Mouse (Mus musculus): ENCODE data around the gene Gm4312.
A peak's percentile ranks its signal among the peaks of the same experiment; 100 is the strongest.
"Not testable (repeated sequence)": the region's sequence is repeated elsewhere in the genome, so short reads cannot be mapped to it uniquely, and the experiment has no call there.

Gm4312 gene

DNA sequence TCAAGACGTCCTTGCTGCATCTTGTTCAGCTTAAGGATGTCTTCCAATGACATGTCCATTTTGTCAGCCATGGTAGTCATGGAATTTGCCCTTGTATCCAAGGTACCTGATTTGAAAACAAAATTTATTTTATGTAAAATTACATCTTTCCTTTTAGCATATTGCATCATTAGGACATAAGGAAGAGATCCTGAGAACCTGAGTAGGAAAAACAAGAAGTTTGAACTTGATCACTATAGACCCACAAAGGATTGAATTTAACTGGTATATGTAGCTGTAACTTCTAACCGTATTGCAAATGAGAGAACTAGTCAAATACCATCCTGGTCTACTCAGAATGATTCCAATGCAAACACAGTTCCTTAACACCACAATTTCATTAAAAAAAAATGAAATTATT is at the start of gene Gm4312:
Gene Gm4312 (minus strand): TSS at position 101 of the 400 bp plus-strand sequence.
- not testable (repeated sequence) for DNase-seq

DNA sequence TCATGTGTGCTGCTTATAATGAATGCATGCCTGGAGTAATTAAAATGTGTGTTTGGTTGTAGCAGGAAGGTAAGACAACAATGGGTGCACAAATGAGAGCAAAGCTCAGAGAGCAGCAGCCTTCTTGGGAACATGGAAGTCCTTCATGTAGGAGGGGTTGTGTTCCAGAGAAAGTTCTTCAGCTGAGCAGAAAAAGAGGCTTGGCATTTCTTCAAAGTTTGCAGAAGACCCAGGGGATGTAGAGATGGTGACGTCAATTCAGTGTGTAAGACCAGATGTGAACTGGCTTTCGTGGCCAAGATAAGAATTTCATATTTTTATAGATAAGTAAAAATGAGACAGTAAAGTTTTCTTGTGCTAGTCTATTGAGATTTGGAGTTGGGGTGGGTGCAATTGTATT is 45.2 kb upstream of the Gm4312 start:
- DNase-seq = no peak

DNA sequence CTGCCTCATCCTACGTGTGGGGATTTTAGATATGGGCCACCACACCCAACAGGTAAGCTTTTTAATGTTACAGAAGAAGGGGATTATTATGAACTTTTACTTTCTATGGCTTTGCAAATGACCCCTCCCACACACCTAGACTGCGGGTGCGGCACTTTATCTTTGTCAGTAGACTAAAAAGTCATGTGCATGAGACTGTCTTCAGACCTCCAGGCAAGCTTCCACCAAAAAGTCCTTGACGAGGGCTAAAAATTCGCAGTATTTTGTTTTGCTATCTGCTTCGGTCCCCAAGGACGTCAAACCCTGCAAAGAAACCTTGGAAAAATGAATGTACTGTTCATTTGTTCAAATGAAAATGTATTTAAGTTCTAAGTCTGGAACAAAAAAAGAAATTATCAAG is 33.2 kb upstream of the Gm4312 start:
- no peak for DNase-seq

DNA sequence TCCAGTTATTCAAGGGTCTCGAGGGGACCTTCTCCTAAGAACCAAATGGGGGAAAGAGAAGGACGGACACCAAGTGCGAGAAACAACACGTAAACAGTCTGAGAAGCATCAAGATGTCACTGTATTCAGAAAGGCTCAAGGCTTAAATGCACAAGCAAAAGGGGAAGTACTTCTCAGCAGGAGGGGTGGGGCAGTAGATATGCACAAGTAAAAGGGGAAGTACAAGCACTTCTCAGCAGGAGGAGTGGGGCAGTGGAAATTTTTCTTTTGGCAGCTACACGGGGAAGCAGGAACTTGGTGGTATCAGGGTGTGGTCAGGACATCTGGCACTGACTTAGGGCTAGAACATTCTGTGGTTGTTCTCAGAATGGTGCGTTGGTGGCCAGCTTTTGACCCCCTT is 19.9 kb upstream of the Gm4312 start:
- peak; percentile 3 to 6 for DNase-seq

DNA sequence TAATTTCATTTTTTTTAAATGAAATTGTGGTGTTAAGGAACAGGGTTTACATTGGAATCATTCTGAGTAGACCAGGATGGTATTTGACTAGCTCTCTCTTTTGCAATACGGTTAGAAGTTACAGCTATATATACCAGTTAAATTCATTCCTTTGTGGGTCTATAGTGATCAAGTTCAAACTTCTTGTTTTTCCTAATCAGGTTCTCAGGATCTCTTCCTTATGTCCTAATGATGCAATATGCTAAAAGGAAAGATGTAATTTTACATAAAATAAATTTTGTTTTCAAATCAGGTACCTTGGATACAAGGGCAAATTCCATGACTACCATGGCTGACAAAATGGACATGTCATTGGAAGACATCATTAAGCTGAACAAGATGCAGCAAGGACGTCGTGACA is 21.3 kb downstream of the Gm4312 start, which contains the start of gene Gm4307:
Gene Gm4307 (plus strand): TSS at position 301 of the 400 bp plus-strand sequence.
- DNase-seq = not testable (repeated sequence)

DNA sequence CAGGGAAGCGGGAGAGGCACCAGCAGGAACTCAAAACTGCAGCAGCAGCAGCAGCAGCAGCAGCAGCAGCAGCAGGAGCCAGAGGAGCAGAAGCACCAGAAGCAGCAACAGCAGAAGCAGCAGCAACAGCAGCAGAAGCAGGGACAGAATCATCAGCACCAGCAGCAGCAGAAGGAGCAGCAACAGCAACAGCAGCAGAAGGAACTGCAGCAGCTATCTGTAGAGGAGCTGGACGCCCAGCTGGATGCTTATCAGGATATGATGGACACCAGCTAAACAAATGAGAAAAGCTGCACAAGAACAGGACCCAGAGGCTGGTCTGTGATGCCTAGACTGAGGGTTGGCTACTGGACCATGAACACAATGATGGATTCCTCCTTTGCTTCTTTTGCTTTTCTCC is 25.5 kb downstream of the Gm4312 start:
- peak in 1 of 2 experiments; percentile 1 for DNase-seq

DNA sequence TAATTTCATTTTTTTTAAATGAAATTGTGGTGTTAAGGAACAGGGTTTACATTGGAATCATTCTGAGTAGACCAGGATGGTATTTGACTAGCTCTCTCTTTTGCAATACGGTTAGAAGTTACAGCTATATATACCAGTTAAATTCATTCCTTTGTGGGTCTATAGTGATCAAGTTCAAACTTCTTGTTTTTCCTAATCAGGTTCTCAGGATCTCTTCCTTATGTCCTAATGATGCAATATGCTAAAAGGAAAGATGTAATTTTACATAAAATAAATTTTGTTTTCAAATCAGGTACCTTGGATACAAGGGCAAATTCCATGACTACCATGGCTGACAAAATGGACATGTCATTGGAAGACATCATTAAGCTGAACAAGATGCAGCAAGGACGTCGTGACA is 31.6 kb downstream of the Gm4312 start, which contains the start of gene Gm4305:
Gene Gm4305 (plus strand): TSS at position 301 of the 400 bp plus-strand sequence.
- DNase-seq = not testable (repeated sequence)

DNA sequence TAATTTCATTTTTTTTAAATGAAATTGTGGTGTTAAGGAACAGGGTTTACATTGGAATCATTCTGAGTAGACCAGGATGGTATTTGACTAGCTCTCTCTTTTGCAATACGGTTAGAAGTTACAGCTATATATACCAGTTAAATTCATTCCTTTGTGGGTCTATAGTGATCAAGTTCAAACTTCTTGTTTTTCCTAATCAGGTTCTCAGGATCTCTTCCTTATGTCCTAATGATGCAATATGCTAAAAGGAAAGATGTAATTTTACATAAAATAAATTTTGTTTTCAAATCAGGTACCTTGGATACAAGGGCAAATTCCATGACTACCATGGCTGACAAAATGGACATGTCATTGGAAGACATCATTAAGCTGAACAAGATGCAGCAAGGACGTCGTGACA is 36.7 kb downstream of the Gm4312 start, which contains the start of gene Gm4303:
Gene Gm4303 (plus strand): TSS at position 301 of the 400 bp plus-strand sequence.
- not testable (repeated sequence) for DNase-seq

DNA sequence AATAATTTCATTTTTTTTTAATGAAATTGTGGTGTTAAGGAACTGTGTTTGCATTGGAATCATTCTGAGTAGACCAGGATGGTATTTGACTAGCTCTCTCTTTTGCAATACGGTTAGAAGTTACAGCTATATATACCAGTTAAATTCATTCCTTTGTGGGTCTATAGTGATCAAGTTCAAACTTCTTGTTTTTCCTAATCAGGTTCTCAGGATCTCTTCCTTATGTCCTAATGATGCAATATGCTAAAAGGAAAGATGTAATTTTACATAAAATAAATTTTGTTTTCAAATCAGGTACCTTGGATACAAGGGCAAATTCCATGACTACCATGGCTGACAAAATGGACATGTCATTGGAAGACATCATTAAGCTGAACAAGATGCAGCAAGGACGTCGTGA is 41.8 kb downstream of the Gm4312 start, which contains the start of gene Gm4302:
Gene Gm4302 (plus strand): TSS at position 301 of the 400 bp plus-strand sequence.
- DNase-seq = not testable (repeated sequence)

DNA sequence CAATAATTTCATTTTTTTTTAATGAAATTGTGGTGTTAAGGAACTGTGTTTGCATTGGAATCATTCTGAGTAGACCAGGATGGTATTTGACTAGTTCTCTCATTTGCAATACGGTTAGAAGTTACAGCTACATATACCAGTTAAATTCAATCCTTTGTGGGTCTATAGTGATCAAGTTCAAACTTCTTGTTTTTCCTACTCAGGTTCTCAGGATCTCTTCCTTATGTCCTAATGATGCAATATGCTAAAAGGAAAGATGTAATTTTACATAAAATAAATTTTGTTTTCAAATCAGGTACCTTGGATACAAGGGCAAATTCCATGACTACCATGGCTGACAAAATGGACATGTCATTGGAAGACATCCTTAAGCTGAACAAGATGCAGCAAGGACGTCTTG is 47.0 kb downstream of the Gm4312 start, which contains the start of gene Gm4301:
Gene Gm4301 (plus strand): TSS at position 301 of the 400 bp plus-strand sequence.
- DNase-seq = not testable (repeated sequence)
